ENCODE assay signal across 12 mouse cellular contexts in the genomic region with DNA sequence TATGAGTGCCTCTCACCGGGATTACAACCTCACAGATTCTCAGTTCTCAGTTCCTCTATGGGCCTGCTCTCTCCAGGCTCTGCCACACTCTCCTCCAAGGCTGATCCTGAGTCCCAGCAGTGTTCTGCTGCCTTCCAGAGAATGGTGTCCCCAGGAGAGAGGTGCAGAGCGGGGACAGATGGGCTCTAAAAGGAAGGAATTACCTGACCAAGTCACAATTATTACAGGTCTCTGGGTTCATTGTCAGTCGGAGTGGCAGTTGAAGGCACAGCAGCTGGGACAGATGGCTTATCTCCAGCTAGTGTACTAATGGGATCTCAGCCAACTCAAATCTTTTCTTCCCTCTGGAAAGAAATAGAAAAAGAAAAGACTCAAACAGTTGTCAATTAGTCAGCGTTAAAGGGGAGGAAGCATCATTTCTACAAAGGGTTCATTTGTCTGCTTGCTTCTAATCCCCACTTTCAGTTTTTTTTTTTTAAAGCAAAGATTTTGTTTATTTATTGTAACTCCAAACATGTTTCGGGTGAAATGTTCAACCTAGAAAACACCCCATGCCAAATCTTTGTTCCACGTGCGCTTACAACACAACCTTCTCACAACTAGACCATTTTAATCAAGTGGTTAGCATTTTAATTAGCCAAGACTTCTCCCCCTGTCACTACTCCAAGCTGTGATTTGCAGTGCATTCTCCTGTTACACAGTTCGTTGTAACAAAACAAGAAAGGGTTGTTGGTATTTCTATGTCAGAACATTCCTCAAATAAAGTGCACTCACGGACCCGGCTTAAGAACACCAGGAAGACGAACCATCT.
DNase-seq lines count a peak whose midpoint lies in the region; ATAC-seq lines count a peak whose summit lies in the region.
"Had no signal": no experiment of that assay in that cellular context is flagged by ENCODE, and none has a peak within 500 bp of the region (broad histone marks: within the 10 kb centered on the region; RNA-seq: fewer than 3 reads in every experiment).

No protein-coding gene starts in this region.

- H3K9ac ChIP-seq in hindbrain, embryonic 11.5 days (ENCODE audit: low read depth, low read length): no peak overlapping the region
- H3K9ac ChIP-seq in neural tube, embryonic 14.5 days (replicated peaks; ENCODE audit: low read depth, low read length): no peak overlapping the region
- no peak overlapping the region for H3K9ac ChIP-seq in neural tube, embryonic 15.5 days (replicated peaks)
- H3K9ac ChIP-seq in midbrain, embryonic 11.5 days (ENCODE audit: low read length): no peak overlapping the region
- H3K9ac ChIP-seq: heart, embryonic 12.5 days had no signal

- H3K4me3 ChIP-seq in hindbrain, embryonic 11.5 days (ENCODE audit: low read depth, low read length): no peak overlapping the region
- H3K4me3 ChIP-seq in hindbrain, embryonic 10.5 days: no peak overlapping the region
- no peak overlapping the region for H3K4me3 ChIP-seq in neural tube, embryonic 14.5 days (ENCODE audit: low read depth, low read length)
- no peak overlapping the region for H3K4me3 ChIP-seq in neural tube, embryonic 15.5 days (replicated peaks)
- H3K4me3 ChIP-seq in midbrain, embryonic 11.5 days (ENCODE audit: low read depth, low read length): no peak overlapping the region
- H3K4me3 ChIP-seq: heart, embryonic 12.5 days had no signal

- H3K4me1 ChIP-seq in hindbrain, embryonic 11.5 days (replicated peaks; ENCODE audit: control insufficient read depth, insufficient read depth, low read length): no peaks in the 10 kb centered on the region
- H3K4me1 ChIP-seq in hindbrain, embryonic 10.5 days (replicated peaks): peaks cover 3% of the 10 kb centered on the region; the same call in 1 of the 2 replicates
- H3K4me1 ChIP-seq in neural tube, embryonic 14.5 days (ENCODE audit: control insufficient read depth, insufficient read depth, low read length): peaks cover 3% of the 10 kb centered on the region; the same call in 1 of the 2 replicates
- H3K4me1 ChIP-seq in neural tube, embryonic 15.5 days: peaks cover 11% of the 10 kb centered on the region
- H3K4me1 ChIP-seq in midbrain, embryonic 11.5 days (ENCODE audit: control insufficient read depth, insufficient read depth, low read length): no peaks in the 10 kb centered on the region
- H3K4me1 ChIP-seq: heart, embryonic 12.5 days had no signal

- DNase-seq in hindbrain, embryonic 11.5 days (ENCODE audit: low spot score): no peak
- DNase-seq in hindbrain, embryonic 10.5 days (ENCODE audit: low spot score): no peak
- peak; percentile 78 for DNase-seq in midbrain, embryonic 11.5 days (ENCODE audit: low spot score, missing footprints)
- no peak for DNase-seq in gastrocnemius, postnatal 4 days (ENCODE audit: low spot score in 2 of 2)
- DNase-seq: B cell, adult 2 months; embryo, embryonic 11 days; liver had no signal

- no peaks in the 10 kb centered on the region for H3K27me3 ChIP-seq in hindbrain, embryonic 11.5 days (ENCODE audit: control insufficient read depth, insufficient read depth, low read length)
- no peaks in the 10 kb centered on the region for H3K27me3 ChIP-seq in hindbrain, embryonic 10.5 days (ENCODE audit: insufficient read depth, poor library complexity, severe bottlenecking)
- H3K27me3 ChIP-seq in neural tube, embryonic 14.5 days (ENCODE audit: control insufficient read depth, insufficient read depth, low read length): no peaks in the 10 kb centered on the region
- no peaks in the 10 kb centered on the region for H3K27me3 ChIP-seq in neural tube, embryonic 15.5 days (replicated peaks)
- H3K27me3 ChIP-seq in midbrain, embryonic 11.5 days (ENCODE audit: control insufficient read depth, insufficient read depth, low read length): no peaks in the 10 kb centered on the region
- H3K27me3 ChIP-seq: heart, embryonic 12.5 days had no signal

- H3K9me3 ChIP-seq in hindbrain, embryonic 11.5 days (ENCODE audit: control insufficient read depth, low read length): no peaks in the 10 kb centered on the region
- no peaks in the 10 kb centered on the region for H3K9me3 ChIP-seq in hindbrain, embryonic 10.5 days
- H3K9me3 ChIP-seq in neural tube, embryonic 14.5 days (ENCODE audit: control insufficient read depth, low read length): no peaks in the 10 kb centered on the region
- no peaks in the 10 kb centered on the region for H3K9me3 ChIP-seq in neural tube, embryonic 15.5 days (replicated peaks)
- H3K9me3 ChIP-seq in midbrain, embryonic 11.5 days (ENCODE audit: control insufficient read depth, low read length): no peaks in the 10 kb centered on the region
- H3K9me3 ChIP-seq: heart, embryonic 12.5 days had no signal

- H3K4me2 ChIP-seq in hindbrain, embryonic 11.5 days (replicated peaks; ENCODE audit: low read depth, low read length): no peak overlapping the region
- no peak overlapping the region for H3K4me2 ChIP-seq in neural tube, embryonic 14.5 days (ENCODE audit: low read depth, low read length)
- H3K4me2 ChIP-seq in neural tube, embryonic 15.5 days: no peak overlapping the region
- H3K4me2 ChIP-seq in midbrain, embryonic 11.5 days: no peak overlapping the region
- H3K4me2 ChIP-seq: heart, embryonic 12.5 days had no signal

- WGBS in hindbrain, embryonic 11.5 days: 83% methylated on average over 11 of the region's 11 CpGs
- WGBS in hindbrain, embryonic 10.5 days: 82% methylated on average over 11 of the region's 11 CpGs
- whole genome bisulfite sequencing in neural tube, embryonic 14.5 days: 49% methylated on average over 11 of the region's 11 CpGs
- 44% methylated on average over 11 of the region's 11 CpGs for WGBS in neural tube, embryonic 15.5 days
- 70% methylated on average over 11 of the region's 11 CpGs for WGBS in midbrain, embryonic 11.5 days

- no peak for ATAC-seq in hindbrain, embryonic 11.5 days (ENCODE audit: low FRiP score)
- no peak for ATAC-seq in neural tube, embryonic 14.5 days (ENCODE audit: low read depth)
- no peak for ATAC-seq in neural tube, embryonic 15.5 days (ENCODE audit: low FRiP score)
- peak; percentile 27; the same call in 1 of the 2 replicates for ATAC-seq in midbrain, embryonic 11.5 days (ENCODE audit: low FRiP score)
- no peak for ATAC-seq in inflammation-experienced regulatory T-cells, adult 6 months
- no peak for ATAC-seq in megakaryocyte-erythroid progenitor cell, adult 5-6 weeks (replicated peaks; ENCODE audit: low FRiP score, low TSS enrichment, poor library complexity, severe bottlenecking)

- 0 out of 2 replicates have a peak overlapping the region, but pooled peaks have one; percentile 21 for H3K27ac ChIP-seq in hindbrain, embryonic 11.5 days (ENCODE audit: low read depth, low read length)
- no peak overlapping the region; the same call in 1 of the 2 replicates for H3K27ac ChIP-seq in hindbrain, embryonic 10.5 days
- peak overlapping the region; percentile 52; the same call in 1 of the 2 replicates for H3K27ac ChIP-seq in neural tube, embryonic 14.5 days (ENCODE audit: low read depth, low read length)
- no peak overlapping the region for H3K27ac ChIP-seq in neural tube, embryonic 15.5 days (replicated peaks)
- no peak overlapping the region for H3K27ac ChIP-seq in midbrain, embryonic 11.5 days (ENCODE audit: low read depth, low read length)

- H3K36me3 ChIP-seq in hindbrain, embryonic 11.5 days (ENCODE audit: control insufficient read depth, insufficient read depth, low read length): no peaks in the 10 kb centered on the region
- H3K36me3 ChIP-seq in hindbrain, embryonic 10.5 days: no peaks in the 10 kb centered on the region
- H3K36me3 ChIP-seq in neural tube, embryonic 14.5 days (ENCODE audit: control insufficient read depth, insufficient read depth, low read length): no peaks in the 10 kb centered on the region
- no peaks in the 10 kb centered on the region for H3K36me3 ChIP-seq in neural tube, embryonic 15.5 days
- H3K36me3 ChIP-seq in midbrain, embryonic 11.5 days (ENCODE audit: control insufficient read depth, insufficient read depth, low read length): no peaks in the 10 kb centered on the region
- H3K36me3 ChIP-seq: heart, embryonic 12.5 days had no signal

Comparison
In these comparisons a context has a peak if more than half of its experiments do, and no peak if none do; other contexts are left out.
1. H3K27ac ChIP-seq: peak in hindbrain, embryonic 11.5 days (single experiment) and neural tube, embryonic 14.5 days (single experiment); none in hindbrain, embryonic 10.5 days (single experiment), neural tube, embryonic 15.5 days (single experiment) and midbrain, embryonic 11.5 days (single experiment).